Mouse (Mus musculus) layer of hippocampus, postnatal 25 days (tissue): ENCODE results near the gene Nr5a1. TPM values are rescaled to one million over a fixed set of nuclear protein-coding genes. Genes with fewer than 3 reads are reported as not detected.
A peak's percentile ranks its signal among the peaks of the same experiment; 100 is the strongest.

Source experiments
- DNase-seq, 2 experiments: peaks; one replicate each; pipeline ENCODE4 v3.0.0; 2022; ENCODE audit warnings: mixed read lengths in 2 of 2, low spot score in 1 of 2; ENCODE audit errors: extremely low spot score in 1 of 2
- total RNA-seq, 2 experiments: library from RNA; stranded (reverse); gene quantifications; 2 replicates each; pipeline ENCODE4 v1.2.3; 2021

The Nr5a1 gene
- not detected for total RNA-seq

DNA sequence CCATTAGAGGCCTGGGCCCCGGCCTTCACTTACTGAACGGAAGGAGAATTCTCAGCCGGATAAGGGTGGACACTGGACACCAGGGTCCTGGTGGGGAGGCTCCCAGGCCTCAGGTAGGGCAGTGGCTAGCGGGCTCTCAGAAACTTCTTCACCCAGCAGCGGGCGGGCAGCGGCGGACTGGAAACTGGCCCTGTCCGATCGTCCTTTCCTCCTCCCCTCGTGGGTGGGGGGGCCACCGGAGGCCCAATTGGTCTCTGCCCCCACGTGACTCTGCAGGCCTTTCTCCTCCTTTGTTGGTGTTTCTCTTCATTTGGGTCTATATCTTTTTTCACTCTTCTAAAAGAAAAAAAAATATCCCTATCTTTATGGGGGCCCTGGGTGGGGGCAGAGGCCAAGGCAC is at the start of gene Nr5a1:
TSS of gene Nr5a1 (minus strand) at position 219 of the 400 bp plus-strand sequence.
- DNase-seq, result no peak

DNA sequence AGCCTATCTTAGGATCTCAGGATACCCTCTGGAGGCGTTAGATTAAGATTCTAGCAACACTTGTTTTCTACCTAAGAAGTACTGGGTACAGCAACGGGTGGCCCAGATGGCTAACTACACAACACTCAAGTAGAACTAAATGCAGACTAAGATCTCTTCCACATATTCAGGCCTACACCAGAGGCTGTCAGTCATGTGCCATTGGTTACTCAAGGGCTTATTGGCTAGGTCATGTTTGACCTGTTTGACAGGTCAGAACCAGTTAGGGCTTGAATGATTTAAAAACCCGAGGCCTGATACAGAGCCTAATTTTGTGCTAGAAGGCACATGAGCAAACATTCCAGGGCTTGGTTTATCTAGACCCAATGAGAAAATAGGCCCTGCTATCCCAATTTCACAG is 25.5 kb upstream of the Nr5a1 start:
- DNase-seq, result no peak

DNA sequence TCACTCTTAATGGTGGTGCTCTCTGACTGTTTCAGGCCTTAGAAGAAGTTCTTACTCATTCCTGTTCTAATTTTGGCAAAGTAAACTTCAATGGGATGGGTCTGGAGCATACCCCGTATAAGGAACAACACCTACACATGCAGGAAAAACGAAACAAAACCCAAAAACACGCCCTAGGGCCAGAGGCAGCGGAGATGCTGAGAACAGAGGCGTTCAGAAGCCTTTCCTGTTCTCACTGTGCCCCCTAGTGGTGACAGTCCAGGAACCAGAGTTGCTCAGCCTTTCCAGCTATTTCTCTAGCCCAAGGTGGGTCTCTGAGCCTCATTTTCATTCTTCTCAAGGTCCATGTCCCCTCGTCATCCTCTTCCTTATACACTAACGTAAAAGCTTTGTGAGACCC is 25.1 kb upstream of the Nr5a1 start:
- peak; percentile 64 to 92 for DNase-seq

DNA sequence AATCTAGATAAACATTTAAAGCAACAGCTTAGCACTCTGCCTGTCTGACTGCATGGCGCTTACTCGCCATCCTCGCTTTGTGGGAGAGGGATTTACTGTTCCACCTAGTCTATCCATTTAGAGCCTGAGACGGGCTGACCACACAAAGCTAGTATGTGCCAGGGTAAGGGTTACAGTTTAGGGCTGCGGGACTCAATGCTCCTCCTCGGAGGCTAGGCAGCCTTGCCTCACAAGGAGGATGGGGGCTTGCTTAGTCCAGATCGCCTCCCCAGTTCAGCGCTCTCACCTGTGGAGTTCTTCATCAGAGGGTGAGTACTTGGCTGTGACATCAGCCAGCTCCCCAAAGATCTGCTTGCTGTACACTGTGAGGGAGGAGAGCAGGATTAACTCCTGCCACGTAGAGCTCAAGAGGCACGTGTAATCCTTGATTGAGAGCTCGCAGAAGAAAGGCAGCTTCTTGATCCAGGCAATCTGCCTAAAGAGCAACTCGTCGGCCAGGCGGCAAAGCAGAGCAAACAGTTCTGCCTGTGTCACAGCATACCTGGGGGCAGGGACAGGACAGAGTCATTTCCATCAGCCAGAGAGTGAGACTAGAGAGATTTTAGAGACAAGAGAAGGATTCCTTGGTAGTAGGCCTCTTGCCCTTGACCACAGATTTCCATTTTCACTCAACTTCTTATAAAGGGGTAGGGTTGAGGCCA is 24.4 kb upstream of the Nr5a1 start:
- no peak for DNase-seq

DNA sequence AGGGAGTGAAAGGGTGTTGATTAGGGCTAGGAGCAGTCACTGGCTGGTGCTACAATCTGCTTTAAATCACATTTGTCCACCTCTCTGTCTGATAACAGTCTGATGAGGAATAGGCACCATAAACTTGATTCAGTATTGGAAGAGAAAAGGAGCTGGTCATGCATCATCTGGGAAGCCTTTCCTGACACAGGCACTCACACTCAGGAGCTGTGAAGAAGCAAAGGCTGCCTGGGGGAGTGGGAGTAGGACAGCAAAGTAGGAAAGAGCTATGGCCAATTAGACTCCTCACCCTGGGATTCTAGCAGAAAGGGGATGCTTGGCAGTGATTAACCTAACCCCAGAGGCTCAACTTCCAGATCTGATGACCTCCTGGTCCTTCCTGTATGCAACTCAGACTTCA is 21.4 kb upstream of the Nr5a1 start:
- no peak for DNase-seq

DNA sequence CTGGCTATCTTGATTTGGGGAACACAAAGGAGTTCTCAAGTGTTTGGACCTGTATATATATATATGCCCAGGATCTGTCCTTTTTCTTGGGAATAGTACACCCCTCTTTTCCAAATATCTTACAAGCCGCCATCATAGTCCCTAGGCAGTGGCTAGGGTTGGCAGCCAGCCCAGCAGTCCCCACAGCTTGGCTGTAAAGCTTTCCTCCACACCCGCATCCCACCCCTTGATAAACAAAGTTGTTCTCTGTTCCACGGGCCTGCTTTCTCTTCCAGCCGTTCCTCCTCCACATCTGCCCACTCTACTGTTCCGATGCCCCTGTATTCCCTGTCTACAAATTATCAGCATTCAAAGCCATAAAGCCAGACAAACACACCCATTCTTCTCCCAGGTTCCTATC is 20.4 kb upstream of the Nr5a1 start:
- no peak for DNase-seq

DNA sequence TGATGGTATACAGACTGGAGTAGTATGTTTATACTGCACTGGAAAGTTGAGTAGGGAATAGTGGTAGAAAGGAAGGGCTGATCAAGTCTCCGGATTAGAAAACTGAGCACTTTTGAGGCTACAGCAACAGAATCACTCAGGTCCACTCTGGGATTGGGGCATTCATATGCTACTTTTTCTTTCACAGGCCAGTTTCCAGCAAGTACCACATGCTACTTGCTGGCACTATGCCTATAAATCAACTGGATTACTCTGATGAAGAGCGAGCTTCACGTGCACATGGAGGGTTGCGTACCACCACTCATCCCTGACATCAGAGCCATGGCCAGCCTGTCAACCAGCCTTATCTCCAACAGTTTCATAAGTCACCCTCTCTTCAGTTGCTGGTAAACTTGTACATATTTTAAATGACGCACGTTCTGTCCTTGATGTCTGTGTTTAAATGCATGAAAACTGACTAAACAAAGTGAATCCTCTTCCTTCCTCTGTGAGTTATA is 16.0 kb upstream of the Nr5a1 start:
- DNase-seq, result no peak

DNA sequence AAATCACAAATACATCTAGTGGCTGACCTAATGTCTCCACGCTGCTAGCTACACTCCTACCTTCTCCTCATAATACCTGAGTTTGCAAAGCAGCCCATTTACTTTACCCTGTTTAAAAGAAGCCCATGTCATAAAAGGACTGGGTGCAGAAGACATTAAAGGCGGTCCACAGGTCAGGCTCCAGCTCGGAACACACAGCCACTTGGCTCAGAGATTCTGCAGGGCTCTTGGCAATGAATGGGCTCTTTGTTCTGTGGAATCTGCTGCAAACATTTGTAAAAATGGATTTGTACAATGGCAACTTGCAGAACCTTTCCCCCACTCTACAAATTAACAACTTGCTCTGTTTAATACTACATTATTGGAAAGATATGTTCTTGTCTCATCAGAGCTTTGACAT is 11.1 kb upstream of the Nr5a1 start:
- DNase-seq, result no peak

DNA sequence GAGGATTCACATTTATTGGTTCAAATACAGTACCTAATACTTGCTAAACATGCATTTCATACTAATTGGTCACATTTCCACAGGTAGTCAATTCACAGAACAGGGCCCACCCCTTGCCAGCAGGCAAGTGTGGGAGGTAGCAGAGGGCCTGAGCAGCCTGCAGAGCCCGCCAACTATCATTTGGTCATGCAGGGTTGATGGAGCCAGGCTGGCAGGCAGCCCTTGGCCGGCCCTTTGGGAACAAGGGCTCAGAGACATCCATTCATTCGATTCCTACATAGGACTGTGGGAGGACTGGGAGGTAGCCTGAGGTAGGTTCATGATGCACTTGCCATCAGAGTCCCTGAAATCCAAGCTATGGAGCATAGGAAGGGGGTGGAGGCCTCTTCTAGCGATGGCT is 9.0 kb upstream of the Nr5a1 start:
- no peak for DNase-seq

DNA sequence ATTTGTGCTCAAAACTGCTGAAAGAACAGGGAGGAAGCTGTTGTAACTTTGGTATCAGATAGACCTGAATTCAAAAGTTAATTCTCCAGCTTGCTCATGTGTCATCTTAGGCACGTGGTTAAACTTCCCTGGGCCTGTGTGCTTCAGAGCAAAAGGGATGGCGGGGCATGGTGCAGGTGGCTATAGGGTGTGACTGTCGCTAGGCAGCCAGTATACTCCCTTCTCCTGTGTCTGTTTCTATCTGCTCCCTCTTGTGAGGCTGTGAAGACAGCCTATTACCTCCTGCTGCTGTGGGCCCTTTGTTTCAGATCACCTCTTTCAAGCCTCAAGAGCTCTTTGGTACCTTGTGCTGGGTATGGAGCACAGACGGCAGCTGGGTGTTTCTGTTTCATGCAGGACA is 7.7 kb upstream of the Nr5a1 start:
- DNase-seq, result no peak

DNA sequence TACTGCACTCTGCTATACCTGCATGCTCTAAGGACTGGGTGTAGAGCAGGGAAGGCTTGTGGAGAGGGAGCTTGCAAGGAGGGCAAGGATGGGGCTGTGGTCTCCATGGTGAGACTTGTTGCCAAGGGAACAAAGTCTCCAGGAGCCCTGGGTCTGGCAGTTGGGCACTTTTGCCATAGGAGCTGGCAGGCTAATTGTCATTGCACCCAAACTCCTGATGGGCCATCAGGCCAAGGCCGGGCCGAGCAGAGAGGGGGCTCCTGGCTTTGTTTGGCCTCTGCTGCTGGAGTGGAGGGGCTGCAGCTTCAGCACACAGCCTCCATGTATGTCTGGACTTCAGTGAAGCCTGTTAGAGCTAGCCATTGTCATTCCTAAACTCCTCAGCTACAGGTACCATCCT is 6.3 kb upstream of the Nr5a1 start:
- no peak for DNase-seq

DNA sequence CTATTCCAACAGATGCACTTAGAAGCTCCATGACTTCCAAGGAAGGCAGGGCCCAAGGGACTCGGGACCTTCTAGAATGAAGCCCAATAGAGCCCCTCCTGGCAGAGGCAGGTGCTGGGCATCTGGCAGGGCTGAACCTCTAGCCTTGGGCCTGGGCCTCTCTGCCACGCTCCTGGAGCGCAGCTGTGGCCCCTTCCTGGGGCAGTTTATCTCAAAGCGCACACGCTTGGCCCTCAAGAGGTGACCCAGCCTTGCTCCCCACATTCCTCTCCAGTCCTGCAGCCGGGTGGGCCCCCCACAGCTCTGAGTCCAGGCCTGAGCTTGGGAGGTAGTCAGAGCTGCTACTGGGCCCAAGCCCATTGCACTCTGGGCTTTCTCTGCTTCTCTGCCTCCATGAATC is 5.0 kb upstream of the Nr5a1 start:
- DNase-seq, result no peak

DNA sequence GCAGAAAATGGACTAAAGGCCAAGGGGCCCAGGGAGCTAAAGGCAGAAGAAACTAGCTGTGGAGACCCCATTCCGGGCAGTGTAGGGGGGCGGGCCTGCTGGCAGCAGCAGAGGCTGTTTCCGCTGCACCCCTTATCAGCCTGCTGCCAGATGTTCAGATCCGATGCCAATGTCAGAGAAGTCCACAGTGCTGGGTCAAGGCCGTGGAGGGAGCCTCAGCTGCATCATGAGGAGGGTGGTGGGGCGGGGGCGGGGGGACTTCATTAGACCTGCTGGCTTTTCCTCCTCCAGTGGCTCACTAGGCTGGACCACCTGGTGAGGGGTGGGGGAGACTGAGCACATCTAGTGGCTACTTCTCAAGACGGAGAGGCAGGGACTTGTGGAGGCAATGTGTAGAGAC is 4.3 kb upstream of the Nr5a1 start:
- no peak for DNase-seq

DNA sequence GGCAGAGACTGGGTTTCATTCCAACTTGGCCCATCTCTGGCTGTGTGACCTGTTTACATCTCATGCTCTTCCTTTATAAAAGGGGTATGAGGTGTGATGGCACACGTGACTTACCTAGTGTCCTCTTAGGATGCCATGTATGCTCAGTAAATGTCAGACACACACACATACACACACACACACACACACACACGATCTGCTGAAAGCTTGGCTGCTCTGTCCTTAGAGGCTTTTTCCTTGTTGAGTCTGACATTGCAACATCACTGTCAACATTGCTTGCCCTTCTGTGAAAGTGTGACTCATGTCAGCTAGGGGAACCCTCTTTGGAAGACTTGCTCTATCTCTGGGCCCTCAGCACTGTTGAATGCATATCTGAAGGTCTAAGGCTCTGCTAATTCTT is 3.1 kb upstream of the Nr5a1 start:
- no peak for DNase-seq

DNA sequence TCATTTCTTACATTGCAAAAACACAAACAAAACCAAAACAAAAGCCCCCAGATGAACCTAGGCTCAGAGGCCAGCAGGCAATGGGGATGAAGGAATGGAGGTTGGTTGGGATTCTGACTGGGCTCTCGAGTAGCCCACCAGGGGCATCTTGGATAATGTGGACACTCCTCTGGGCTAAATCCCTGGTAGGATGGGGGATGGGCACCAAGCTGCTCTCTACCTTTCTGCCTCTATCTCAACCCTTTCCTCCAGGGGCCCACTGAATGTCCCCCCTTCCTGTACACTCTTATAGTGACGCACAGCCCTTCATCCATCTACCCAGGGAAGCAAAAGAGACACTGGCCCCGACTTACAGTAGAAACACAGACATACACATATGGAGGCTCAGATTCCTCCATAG is 746 bp downstream of the Nr5a1 start:
- no peak for DNase-seq

DNA sequence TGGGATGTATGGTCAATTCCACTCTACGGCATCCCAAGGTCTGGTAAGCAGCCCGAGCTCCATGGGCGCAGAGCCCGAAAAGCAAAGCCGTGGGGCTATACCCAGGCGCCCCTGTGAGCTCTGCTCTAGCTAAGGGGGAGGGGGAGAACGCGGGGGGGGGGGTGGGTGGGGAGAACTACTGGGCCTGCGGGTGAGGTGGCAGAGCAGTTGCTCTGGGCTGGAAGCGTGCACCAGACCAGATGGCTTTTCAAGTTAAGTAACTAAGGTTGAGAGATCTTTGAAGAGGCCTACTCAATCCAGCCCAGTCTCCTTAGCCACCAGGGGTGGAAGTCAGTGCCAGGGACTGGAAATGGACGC is 1.6 kb downstream of the Nr5a1 start:
- no peak for DNase-seq

DNA sequence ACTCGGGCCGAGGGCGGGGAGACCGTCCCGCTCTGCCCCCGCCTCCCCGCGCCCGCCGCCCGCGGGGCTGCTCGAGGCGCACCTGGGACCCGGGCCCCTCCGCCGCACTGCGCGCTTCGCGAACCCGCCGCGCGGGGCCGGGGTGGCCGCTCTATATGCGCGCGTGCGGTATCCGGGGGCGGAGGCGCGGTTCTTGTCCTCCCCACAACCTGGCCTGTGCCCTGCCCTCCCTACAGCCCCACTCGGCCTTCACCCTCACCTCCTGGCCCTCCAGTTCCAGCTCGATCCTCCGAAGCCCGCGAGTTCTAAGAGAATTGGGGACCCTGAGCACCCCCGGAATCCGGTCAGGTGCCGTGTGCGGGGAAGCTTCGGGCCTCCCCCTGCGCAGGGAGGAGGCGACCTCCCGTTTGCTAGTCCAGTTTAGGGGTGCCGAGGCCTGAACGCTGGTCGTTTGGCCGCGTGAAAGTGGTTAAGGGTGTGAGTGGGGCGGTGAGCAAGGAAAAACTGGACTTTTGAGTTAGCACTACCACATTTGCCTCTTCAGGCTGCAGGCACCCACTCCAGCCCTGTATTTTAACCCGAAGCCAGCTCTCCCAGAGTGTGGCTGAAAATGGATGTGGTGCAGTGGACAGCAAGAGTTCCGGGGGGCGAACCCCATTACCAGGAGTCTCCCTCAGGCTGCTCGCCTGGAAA is 2.1 kb downstream of the Nr5a1 start:
- no peak for DNase-seq

DNA sequence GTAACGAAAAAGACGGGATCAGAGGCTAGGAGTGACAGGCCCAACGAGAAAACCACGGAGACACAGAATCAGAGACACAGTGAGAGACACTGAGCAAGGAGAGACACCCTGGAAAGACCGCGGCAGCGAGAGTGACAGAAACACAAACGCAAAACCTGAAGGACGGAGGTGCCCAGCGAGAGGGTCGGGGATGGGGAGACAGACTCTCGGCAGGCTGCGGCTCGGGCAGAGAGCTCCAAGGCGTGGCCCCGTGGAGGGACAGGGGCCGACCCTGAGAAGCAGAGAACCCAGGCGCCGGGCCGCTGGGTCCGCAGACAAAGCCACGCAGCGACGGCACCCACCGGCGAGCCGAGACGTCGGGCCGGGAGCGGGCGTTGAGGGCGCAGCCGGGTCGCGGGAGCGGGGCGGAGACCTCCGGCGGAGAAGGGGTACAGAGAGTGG is 2.9 kb downstream of the Nr5a1 start:
- DNase-seq, result no peak

DNA sequence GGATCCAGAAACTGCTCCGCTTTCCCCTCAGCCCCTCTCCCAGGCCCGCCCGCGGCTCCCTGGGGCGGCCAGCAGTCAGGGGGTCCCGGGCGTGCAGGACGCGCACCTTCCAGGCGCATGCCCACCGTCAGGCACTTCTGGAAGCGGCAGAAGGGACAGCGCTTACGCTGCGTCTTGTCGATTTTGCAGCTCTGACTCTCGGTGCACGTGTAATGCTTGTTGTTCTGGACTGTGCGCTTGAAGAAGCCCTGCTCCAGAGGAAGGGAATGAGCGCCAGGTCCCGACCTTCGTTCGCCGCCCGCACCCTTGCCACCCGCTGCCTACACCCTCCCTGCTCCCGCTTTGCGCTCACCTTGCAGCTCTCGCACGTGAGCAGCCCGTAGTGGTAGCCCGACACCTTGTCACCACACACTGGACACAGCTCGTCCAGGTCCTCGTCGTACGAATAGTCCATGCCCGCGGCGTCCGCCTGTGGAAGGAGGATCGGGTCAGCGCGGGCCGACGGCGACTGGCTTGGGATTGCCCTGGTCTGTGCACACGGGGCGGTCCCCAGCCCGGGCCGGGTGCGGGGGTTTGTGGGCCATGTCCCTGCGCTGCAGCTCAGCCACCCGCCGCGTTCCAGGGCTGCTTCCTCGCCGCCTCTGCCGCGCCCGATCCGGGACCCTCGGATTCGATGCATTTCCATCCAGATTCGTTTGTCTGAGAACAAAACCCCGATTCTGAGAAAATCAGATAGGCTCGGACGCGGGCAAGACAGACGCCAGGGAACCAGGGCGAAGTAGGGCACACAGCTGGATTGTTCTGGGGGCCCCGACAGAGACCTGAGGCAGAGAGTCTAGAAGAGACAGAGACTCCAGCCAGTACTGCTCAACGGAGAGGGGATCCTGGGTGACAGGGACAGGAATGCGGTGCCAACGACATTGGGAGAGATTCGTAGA is 3.8 kb downstream of the Nr5a1 start:
- peak in 1 of 2 experiments; percentile 30 for DNase-seq

DNA sequence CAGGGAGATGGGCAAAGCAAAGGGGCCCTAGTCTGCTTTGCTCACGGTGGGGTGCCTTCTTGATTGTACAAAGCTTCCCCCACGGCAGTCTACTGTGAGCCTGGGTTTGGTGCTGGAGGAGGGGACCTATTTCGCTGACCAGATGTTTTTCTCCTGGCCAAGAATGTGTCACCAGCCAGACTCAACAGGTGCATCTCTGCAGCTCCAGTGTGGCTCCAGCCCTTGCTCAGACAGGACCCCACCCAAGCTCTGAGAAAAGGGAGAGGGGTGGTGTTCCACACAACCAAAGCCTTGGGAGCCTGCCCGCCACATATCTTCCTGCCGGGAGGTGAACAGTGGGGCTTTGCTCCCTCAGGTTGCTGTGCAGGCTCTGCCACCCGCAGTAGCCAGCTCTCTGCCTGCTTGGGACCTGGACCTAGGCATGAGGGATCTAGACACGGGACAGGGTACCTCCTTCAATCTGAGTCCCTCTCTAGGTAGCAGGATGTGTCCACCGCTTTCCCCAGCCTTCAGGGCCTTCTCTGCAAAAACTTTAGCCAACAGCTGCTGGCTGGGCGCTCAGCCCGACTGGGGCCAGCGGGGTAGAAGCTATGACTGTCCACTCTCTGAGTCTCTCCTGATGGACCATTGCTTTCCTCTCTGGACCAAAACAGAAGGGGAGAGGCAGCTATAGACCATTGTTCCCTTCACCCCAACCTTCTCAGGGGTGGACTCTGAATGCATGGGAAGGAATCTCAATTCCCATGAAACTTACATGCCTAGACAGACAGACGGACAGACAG is 5.2 kb downstream of the Nr5a1 start:
- DNase-seq, result no peak
